Mouse (Mus musculus) liver, adult 2 months (tissue): Measurements from ENCODE around the gene Nr2f6.

Experiments
- CTCF ChIP-seq: fragments of 200-500 bp; IDR thresholded peaks from 2 replicates; pipeline ENCODE4 v1.5.1; 2011; ENCODE audit warnings: low read depth, low read length, control low read depth
- POLR2A ChIP-seq: fragments of 200-500 bp; IDR thresholded peaks from 2 replicates; pipeline ENCODE4 v1.6.1; 2011; ENCODE audit warnings: low read length, control low read depth; ENCODE audit not compliant: insufficient read depth; ENCODE audit errors: extremely low read depth

DNA sequence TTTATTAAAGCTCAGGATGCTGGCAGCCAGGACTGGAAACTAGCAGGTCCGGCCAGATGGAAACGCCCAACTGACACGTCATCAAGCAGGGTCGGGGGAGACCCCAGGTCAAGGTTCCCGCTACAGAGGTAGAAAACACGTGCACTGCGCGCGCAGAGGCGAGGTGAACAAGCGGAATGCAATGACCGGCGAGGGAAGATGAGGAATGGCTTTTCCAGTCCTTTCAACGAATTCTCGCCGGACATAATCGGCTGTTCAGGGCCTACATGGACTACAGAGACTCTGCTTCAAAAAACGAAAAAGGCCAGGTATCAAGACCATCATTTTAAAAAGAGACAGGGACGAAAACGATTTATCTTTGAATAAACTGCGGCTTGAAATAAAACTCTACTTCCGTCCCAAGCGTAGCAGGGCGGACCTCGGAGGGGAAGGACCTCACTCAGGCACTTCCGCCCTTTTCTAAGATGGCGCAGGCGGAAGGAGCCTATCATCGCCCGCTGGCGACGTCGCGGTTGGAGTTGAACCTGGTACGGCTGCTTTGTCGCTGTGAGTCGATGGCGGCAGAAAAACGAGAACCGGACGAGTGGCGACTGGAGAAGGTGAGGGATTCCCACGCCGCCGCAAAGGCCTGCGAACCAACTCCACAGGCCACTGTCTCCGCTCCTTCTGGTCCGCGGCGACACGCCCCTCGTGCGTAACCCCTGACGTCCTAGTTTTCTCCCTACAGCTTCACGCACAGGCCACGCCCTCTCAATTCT, 14.8 kb downstream of the Nr2f6 start, which contains the start of gene Use1:
- no peak for TF ChIP-seq CTCF
- 0 out of 2 replicates have a peak, but pooled peaks have one; percentile 36 for TF ChIP-seq POLR2A
